8 mouse cellular contexts compared by ENCODE assay signal in genomic region chr4:114472143-114472542, GRCm38 (mm10).
DNase-seq lines count a peak whose midpoint lies in the region; ATAC-seq and TF ChIP-seq lines count a peak whose summit lies in the region.

No protein-coding gene starts in this region.

- H3K36me3 ChIP-seq in embryonic facial prominence, embryonic 13.5 days: no peaks in the 10 kb centered on the region
- H3K36me3 ChIP-seq in lung, embryonic 16.5 days (ENCODE audit: control insufficient read depth, insufficient read depth, low read length): no peaks in the 10 kb centered on the region

- no peak for DNase-seq in left cerebral cortex, adult 2 months (ENCODE audit: extremely low spot score in 1 of 2, low spot score in 2 of 2)
- DNase-seq in left cerebral cortex, adult 8-10 months (ENCODE audit: low spot score in 2 of 2): no peak
- DNase-seq in heart, postnatal 4 days: peak; percentile 80
- no peak for DNase-seq in layer of hippocampus, postnatal 10 days (ENCODE audit: low spot score in 2 of 2)
- no peak for DNase-seq in B cell, adult 2 months
- no peak for DNase-seq in layer of hippocampus, adult 11-12 months (ENCODE audit: low spot score)

- peak overlapping the region; percentile 9; the same call in 1 of the 2 replicates for H3K4me2 ChIP-seq in embryonic facial prominence, embryonic 13.5 days
- H3K4me2 ChIP-seq in lung, embryonic 16.5 days (ENCODE audit: low read depth, low read length): no peak overlapping the region

- peaks cover 54% of the 10 kb centered on the region for H3K4me1 ChIP-seq in embryonic facial prominence, embryonic 13.5 days
- peaks cover 21% of the 10 kb centered on the region for H3K4me1 ChIP-seq in lung, embryonic 16.5 days (replicated peaks; ENCODE audit: control insufficient read depth, insufficient read depth, low read length)

- WGBS in embryonic facial prominence, embryonic 13.5 days: 54% methylated on average over 5 of the region's 5 CpGs
- WGBS in lung, embryonic 16.5 days: 67% methylated on average over 5 of the region's 5 CpGs

- H3K27ac ChIP-seq in left cerebral cortex, adult 2 months: no peak overlapping the region
- peak overlapping the region; percentile 17; the same call in 1 of the 2 replicates for H3K27ac ChIP-seq in embryonic facial prominence, embryonic 13.5 days
- no peak overlapping the region for H3K27ac ChIP-seq in lung, embryonic 16.5 days (ENCODE audit: low read length)

- H3K4me3 ChIP-seq in left cerebral cortex, adult 2 months: no peak overlapping the region
- H3K4me3 ChIP-seq in embryonic facial prominence, embryonic 13.5 days: no peak overlapping the region
- H3K4me3 ChIP-seq in lung, embryonic 16.5 days (ENCODE audit: low read length): no peak overlapping the region

- peak; percentile 61 for ATAC-seq in embryonic facial prominence, embryonic 13.5 days (ENCODE audit: insufficient number of reproducible peaks, insufficient read depth, low FRiP score, low TSS enrichment, low read depth)
- peak; percentile 63 for ATAC-seq in lung, embryonic 16.5 days (ENCODE audit: low read depth)

- no peaks in the 10 kb centered on the region for H3K9me3 ChIP-seq in embryonic facial prominence, embryonic 13.5 days
- H3K9me3 ChIP-seq in lung, embryonic 16.5 days (ENCODE audit: control insufficient read depth, low read length): no peaks in the 10 kb centered on the region

- peak; percentile 24 for TF ChIP-seq CTCF in left cerebral cortex, adult 2 months (IDR thresholded peaks at IDR 0.05)

- no peak overlapping the region for H3K9ac ChIP-seq in embryonic facial prominence, embryonic 13.5 days
- H3K9ac ChIP-seq in lung, embryonic 16.5 days (ENCODE audit: low read length): no peak overlapping the region

- peaks cover 60% of the 10 kb centered on the region for H3K27me3 ChIP-seq in embryonic facial prominence, embryonic 13.5 days
- H3K27me3 ChIP-seq in lung, embryonic 16.5 days (ENCODE audit: control insufficient read depth, insufficient read depth, low read depth, low read length): no peaks in the 10 kb centered on the region

- intact Hi-C loops in left cerebral cortex, adult 2 months (cut with DNase I): no loop called here
